Mouse (Mus musculus) cerebellum, adult 2 months (tissue): ENCODE results near the gene Gadl1.
"Not testable (repeated sequence)": the region's sequence is repeated elsewhere in the genome, so short reads cannot be mapped to it uniquely, and the experiment has no call there.

Experiments used
- CTCF ChIP-seq: fragments of 200-500 bp; IDR thresholded peaks from 2 replicates; pipeline ENCODE4 v1.5.1; 2011; ENCODE audit warnings: low read depth, mild to moderate bottlenecking, control low read depth, low read length, moderate library complexity, borderline replicate concordance; ENCODE audit not compliant: insufficient read depth
- POLR2A ChIP-seq: fragments of 200-500 bp; IDR thresholded peaks from 2 replicates; pipeline ENCODE4 v1.6.1; 2011; ENCODE audit warnings: low read length, control low read depth, borderline replicate concordance; ENCODE audit not compliant: insufficient read depth

- TF ChIP-seq POLR2A, CTCF: not testable (repeated sequence)
Measured at GRCm38 (mm10) chr9:116040852-116041251, 131.6 kb downstream of the Gadl1 start.
